Mouse (Mus musculus) CH12.LX (cell line): ENCODE results near the gene Ramp3. TPM values are rescaled to one million over a fixed set of nuclear protein-coding genes. Genes with fewer than 3 reads are reported as not detected.

ENCODE experiments used
- DNase-seq: peaks from one replicate; pipeline ENCODE4 v3.0.0-alpha.2; 2013; ENCODE audit errors: extremely low read depth
- H3K27ac ChIP-seq: 2 replicates; pipeline ENCODE4 v1.5.1; 2012; ENCODE audit warnings: low read depth, mild to moderate bottlenecking, control low read depth, moderate library complexity; ENCODE audit not compliant: insufficient read depth
- H3K27me3 ChIP-seq: replicated peaks from 2 replicates; pipeline ENCODE3; 2012; ENCODE audit warnings: inconsistent platforms
- H3K36me3 ChIP-seq, 2 experiments: replicated peaks in 1 of 2; 2 replicates each; pipeline versions ENCODE3 to v1.6.1; 2012; ENCODE audit warnings: inconsistent platforms in 1 of 2, low read length in 1 of 2, mild to moderate bottlenecking in 1 of 2, mixed read lengths in 1 of 2, moderate library complexity in 1 of 2; ENCODE audit not compliant: control insufficient read depth in 1 of 2, insufficient read depth in 1 of 2
- H3K4me1 ChIP-seq, 2 experiments: 2 replicates each; pipeline ENCODE4 v1.6.1; 2012; ENCODE audit warnings: inconsistent platforms in 1 of 2, moderate library complexity in 1 of 2; ENCODE audit not compliant: insufficient read depth in 2 of 2, control insufficient read depth in 1 of 2
- H3K4me2 ChIP-seq: 2 replicates; pipeline ENCODE4 v1.6.1; 2012; ENCODE audit warnings: low read depth, mild to moderate bottlenecking, control low read depth; ENCODE audit not compliant: poor library complexity, insufficient read depth, severe bottlenecking
- H3K4me3 ChIP-seq, 3 experiments: fragments of 150-350 bp in 1 of 3; sonication (generic) in 1 of 3; replicated peaks in 1 of 3; 2 replicates each; pipeline versions ENCODE3 to v1.5.1; 2011 to 2012; ENCODE audit warnings: low read depth in 2 of 3, low read length in 2 of 3, mild to moderate bottlenecking in 2 of 3, moderate library complexity in 2 of 3, control low read depth in 1 of 3, improper control_type of control experiment in 1 of 3, inconsistent platforms in 1 of 3, mixed read lengths in 1 of 3; ENCODE audit not compliant: poor library complexity in 1 of 3
- H3K79me2 ChIP-seq: replicated peaks from 2 replicates; pipeline ENCODE4 v1.6.1; 2012; ENCODE audit warnings: mild to moderate bottlenecking, moderate library complexity; ENCODE audit not compliant: control insufficient read depth, poor library complexity, insufficient read depth, severe bottlenecking; ENCODE audit errors: extremely low read depth
- H3K9ac ChIP-seq: 2 replicates; pipeline ENCODE4 v1.6.1; 2012; ENCODE audit warnings: low read depth, mild to moderate bottlenecking, control low read depth, moderate library complexity; ENCODE audit not compliant: insufficient read depth
- H3K9me3 ChIP-seq: replicated peaks from 2 replicates; pipeline ENCODE3; 2012; ENCODE audit warnings: low read length, inconsistent platforms, mixed read lengths
- CHD2 ChIP-seq: IDR thresholded peaks from 2 replicates; pipeline ENCODE4 v1.6.1; 2011; ENCODE audit warnings: low read length, improper control_type of control experiment
- EP300 ChIP-seq: IDR thresholded peaks from 2 replicates; pipeline ENCODE4 v1.6.1; 2011; ENCODE audit warnings: low read length, improper control_type of control experiment
- GABPA ChIP-seq: IDR thresholded peaks from 2 replicates; pipeline ENCODE4 v1.6.1; 2012; ENCODE audit warnings: low read depth, low read length, improper control_type of control experiment, inconsistent platforms; ENCODE audit not compliant: insufficient replicate concordance
- HCFC1 ChIP-seq: IDR thresholded peaks from 2 replicates; pipeline ENCODE4 v1.6.1; 2012; ENCODE audit warnings: low read depth, mild to moderate bottlenecking, inconsistent platforms, low read length, improper control_type of control experiment
- IRF4 ChIP-seq: IDR thresholded peaks from 2 replicates; pipeline ENCODE4 v1.6.1; 2014; ENCODE audit warnings: low read depth, mild to moderate bottlenecking, inconsistent platforms, low read length, improper control_type of control experiment
- JUN ChIP-seq: IDR thresholded peaks from 2 replicates; pipeline ENCODE4 v1.6.1; 2011; ENCODE audit warnings: low read depth, mild to moderate bottlenecking, low read length, improper control_type of control experiment, moderate library complexity; ENCODE audit not compliant: insufficient read depth
- KAT2A ChIP-seq: IDR thresholded peaks from 2 replicates; pipeline ENCODE4 v1.6.1; 2012; ENCODE audit warnings: low read length, improper control_type of control experiment, inconsistent platforms; ENCODE audit not compliant: insufficient replicate concordance
- MXI1 ChIP-seq: IDR thresholded peaks from 2 replicates; pipeline ENCODE4 v1.6.1; 2011; ENCODE audit warnings: mild to moderate bottlenecking, low read depth, low read length, improper control_type of control experiment
- MYC ChIP-seq: IDR thresholded peaks from 2 replicates; pipeline ENCODE4 v1.6.1; 2011; ENCODE audit warnings: low read depth, mild to moderate bottlenecking, improper control_type of control experiment, low read length
- PAX5 ChIP-seq: IDR thresholded peaks from 2 replicates; pipeline ENCODE4 v1.6.1; 2012; ENCODE audit warnings: low read length, inconsistent platforms, mixed read lengths
- POLR2A ChIP-seq: IDR thresholded peaks from 2 replicates; pipeline ENCODE4 v1.6.1; 2011; ENCODE audit warnings: low read depth, mild to moderate bottlenecking, improper control_type of control experiment, low read length
- POLR2AphosphoS2 ChIP-seq: IDR thresholded peaks from 2 replicates; pipeline ENCODE4 v1.6.1; 2011; ENCODE audit warnings: low read depth, low read length, improper control_type of control experiment
- RAD21 ChIP-seq: IDR thresholded peaks from 2 replicates; pipeline ENCODE4 v1.6.1; 2011; ENCODE audit warnings: low read depth, mild to moderate bottlenecking, low read length, improper control_type of control experiment, moderate library complexity
- RCOR1 ChIP-seq: conservative IDR thresholded peaks from 2 replicates; pipeline ENCODE4 v1.6.1; 2012; ENCODE audit warnings: low read depth, mild to moderate bottlenecking, inconsistent platforms, low read length, improper control_type of control experiment
- SIN3A ChIP-seq: IDR thresholded peaks from 2 replicates; pipeline ENCODE4 v1.6.1; 2012; ENCODE audit warnings: low read length, improper control_type of control experiment, inconsistent platforms
- SMC3 ChIP-seq: IDR thresholded peaks from 2 replicates; pipeline ENCODE4 v1.6.1; 2011; ENCODE audit warnings: low read depth, low read length, improper control_type of control experiment
- UBTF ChIP-seq: IDR thresholded peaks from 2 replicates; pipeline ENCODE4 v1.6.1; 2012; ENCODE audit warnings: low read depth, mild to moderate bottlenecking, inconsistent platforms, low read length, improper control_type of control experiment, moderate library complexity
- ZNF384 ChIP-seq: IDR thresholded peaks from 2 replicates; pipeline ENCODE4 v1.6.1; 2012; ENCODE audit warnings: low read depth, low read length, improper control_type of control experiment, inconsistent platforms
- dilution Hi-C: fragments of 300-500 bp; cut with MboI; formaldehyde crosslinking; loops from 2 replicates; pipeline ENCODE4 v1.14.3; 2020; ENCODE audit warnings: low sequenced_read_pairs; ENCODE audit not compliant: extremely low pct_unique_long_range_greater_than_20kb, extremely low pct_ligation_motif_present
- in situ Hi-C: fragments of 300-500 bp; cut with MboI; formaldehyde crosslinking; loops from 3 replicates; pipeline ENCODE4 v1.14.3; 2019; ENCODE audit warnings: low sequenced_read_pairs, low pct_ligation_motif_present, low pct_unique_long_range_greater_than_20kb, mixed read lengths
- polyA plus RNA-seq: library from polyadenylated mRNA; unstranded; fragments of >175 nt; gene quantifications from 2 replicates; pipeline ENCODE4 v1.2.1, GENCODE M21; 2012; ENCODE audit warnings: low read depth; ENCODE audit not compliant: insufficient read length
- total RNA-seq, 2 experiments: library from RNA; depleted of rRNA; stranded (reverse); fragments of 300-350 nt in 1 of 2; fragments of >200 nt in 1 of 2; gene quantifications; 2 replicates each; pipeline ENCODE4 v1.2.3; 2012 to 2014

Gene Ramp3
- total and polyA plus RNA-seq, 3 experiments = 0.21 TPM; not detected in 2

GRCm38 (mm10) chr11:6679694-6680396 is 21.5 kb downstream of the Ramp3 start:
- TF ChIP-seq SMC3 (no peak), RAD21 (no peak), PAX5 (no peak), RCOR1 (no peak), EP300 (no peak), GABPA (no peak), CHD2 (no peak), POLR2AphosphoS2 (no peak), UBTF (no peak), ZNF384 (no peak), KAT2A (no peak), POLR2A (no peak), SIN3A (no peak)
- Histone ChIP-seq H3K79me2 (no peaks in the 10 kb centered on the region), H3K27ac (no peak overlapping the region), H3K36me3 (no peaks in the 10 kb centered on the region), H3K9me3 (peaks cover 25% of the 10 kb centered on the region), H3K9ac (no peak overlapping the region), H3K4me2 (no peak overlapping the region), H3K4me3 (no peak overlapping the region), H3K27me3 (peaks cover 72% of the 10 kb centered on the region), H3K4me1 (no peaks in the 10 kb centered on the region)
- dilution Hi-C loops (no loop called here), in situ Hi-C loops (no loop called here)
- no peak for DNase-seq

GRCm38 (mm10) chr11:6680397-6680818 is 22.1 kb downstream of the Ramp3 start:
- dilution Hi-C loops (no loop called here), in situ Hi-C loops (no loop called here)
- DNase-seq = no peak
- Histone ChIP-seq H3K9ac (no peak overlapping the region), H3K9me3 (peaks cover 25% of the 10 kb centered on the region), H3K4me3 (no peak overlapping the region), H3K4me1 (no peaks in the 10 kb centered on the region), H3K27ac (no peak overlapping the region), H3K36me3 (no peaks in the 10 kb centered on the region), H3K27me3 (peaks cover 67% of the 10 kb centered on the region), H3K79me2 (no peaks in the 10 kb centered on the region), H3K4me2 (no peak overlapping the region)
- TF ChIP-seq RCOR1 (no peak), IRF4 (no peak), GABPA (no peak), EP300 (no peak), JUN (no peak), UBTF (no peak), HCFC1 (no peak), MYC (no peak), MXI1 (no peak), PAX5 (no peak), POLR2AphosphoS2 (no peak)
